Mouse (Mus musculus): Measurements from ENCODE around the gene Map10.

The Map10 gene

DNA sequence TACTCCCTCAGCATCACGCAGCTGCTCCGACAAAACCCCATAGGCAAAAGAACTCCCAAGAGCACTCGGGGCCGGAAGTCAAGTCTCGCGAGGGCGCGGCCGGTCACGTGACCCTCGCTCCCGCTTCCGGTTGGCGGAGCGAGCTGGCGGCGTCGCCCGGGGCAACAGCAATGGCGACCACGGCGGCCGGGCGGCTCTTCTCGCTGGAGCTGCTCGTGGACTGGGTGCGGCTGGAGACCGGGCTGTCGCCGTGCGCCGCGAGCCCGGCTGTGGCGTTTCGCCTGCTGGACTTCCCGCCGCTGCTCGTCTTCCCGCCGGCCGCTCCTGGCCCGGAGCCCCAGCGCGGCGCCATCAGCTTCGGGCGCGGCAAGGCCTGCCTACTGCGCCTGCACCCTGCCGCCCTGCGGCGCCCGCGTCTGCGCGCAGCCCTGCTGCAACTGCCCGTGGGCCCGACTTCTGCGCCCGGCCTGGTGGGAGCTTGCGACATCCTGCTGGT lies at the start of gene Map10:
Map10 (plus strand) TSS at position 119 of the 496 bp plus-strand sequence.
- peak; percentile 91 for DNase-seq

DNA sequence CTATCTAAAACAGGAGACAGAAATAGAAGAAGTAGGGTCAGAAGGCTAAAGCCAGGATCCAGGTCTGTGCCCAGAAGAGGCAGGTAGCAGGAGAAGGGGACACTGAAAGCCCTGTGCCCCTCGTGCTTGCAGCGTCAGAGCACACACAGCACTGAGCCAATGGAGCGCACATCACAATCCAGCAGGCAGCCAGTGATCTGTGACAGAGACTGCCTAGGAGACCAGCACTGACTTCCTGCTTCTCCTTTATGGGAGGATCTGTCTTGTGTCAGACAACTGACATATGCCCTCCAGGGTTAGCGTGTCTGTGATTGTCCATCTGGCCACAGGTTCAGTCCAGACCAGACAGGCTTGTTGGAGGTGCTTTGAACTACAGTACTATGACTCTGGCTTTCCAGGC lies 49.3 kb upstream of the Map10 start:
- no peak for DNase-seq

DNA sequence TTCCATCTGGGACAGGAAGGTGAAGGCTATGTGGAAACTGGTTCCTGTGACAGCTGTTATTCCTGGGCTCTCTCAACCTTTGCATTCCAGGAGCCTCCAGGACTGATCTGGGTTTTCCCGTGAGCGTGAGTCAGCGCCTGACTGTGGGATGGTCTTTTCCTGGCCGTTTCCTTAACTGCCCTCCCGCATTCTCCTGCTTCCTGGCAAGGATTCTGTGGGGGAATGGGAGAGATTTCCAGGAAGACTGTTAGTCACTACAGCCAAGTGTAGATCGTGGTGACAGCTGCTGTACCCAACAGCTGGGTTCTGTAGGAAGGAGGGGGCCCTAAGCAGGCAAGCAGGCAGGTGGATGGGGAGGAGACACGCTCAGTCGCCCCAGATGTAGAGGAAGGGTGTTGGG lies 45.3 kb upstream of the Map10 start:
- DNase-seq = peak; percentile 26

DNA sequence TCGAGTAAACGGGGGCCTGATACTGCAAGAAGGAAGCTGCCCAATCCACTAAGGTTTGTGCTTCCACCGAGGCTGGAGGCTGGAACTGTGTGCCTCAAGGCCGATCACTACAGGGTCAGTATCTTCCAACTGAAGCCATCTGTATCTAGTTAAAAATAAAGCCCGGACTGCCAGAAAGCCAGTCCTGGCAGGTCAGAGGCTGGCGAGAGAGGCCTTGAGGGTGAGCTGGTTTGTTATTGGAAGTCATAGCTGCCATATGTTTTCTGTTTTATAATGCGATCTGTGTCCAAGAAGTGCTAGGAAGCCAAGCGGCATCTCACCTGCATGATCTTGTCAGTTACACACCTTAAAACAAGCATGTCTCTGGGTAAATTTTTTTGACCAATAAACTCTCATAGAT lies 43.2 kb upstream of the Map10 start:
- no peak for DNase-seq

DNA sequence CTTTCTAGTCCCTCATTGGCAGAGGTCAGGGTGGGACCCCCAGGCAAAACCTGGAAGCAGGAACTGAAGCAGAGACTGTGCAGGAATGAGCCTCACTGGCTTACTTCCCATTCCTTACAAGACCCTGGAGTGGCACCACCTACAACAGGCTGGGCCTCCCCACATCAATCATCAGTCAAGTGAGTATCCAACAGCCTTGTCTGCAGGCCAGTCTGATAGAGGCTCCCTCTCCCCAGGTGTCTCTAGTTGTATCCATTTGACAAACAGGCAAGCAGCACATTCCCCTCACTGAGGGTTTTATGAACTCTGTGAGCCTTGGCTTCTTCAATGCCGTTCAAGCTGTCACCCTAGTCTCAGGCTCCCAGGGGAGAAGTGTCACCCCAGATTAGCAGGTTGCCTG lies 40.8 kb upstream of the Map10 start:
- DNase-seq = no peak

DNA sequence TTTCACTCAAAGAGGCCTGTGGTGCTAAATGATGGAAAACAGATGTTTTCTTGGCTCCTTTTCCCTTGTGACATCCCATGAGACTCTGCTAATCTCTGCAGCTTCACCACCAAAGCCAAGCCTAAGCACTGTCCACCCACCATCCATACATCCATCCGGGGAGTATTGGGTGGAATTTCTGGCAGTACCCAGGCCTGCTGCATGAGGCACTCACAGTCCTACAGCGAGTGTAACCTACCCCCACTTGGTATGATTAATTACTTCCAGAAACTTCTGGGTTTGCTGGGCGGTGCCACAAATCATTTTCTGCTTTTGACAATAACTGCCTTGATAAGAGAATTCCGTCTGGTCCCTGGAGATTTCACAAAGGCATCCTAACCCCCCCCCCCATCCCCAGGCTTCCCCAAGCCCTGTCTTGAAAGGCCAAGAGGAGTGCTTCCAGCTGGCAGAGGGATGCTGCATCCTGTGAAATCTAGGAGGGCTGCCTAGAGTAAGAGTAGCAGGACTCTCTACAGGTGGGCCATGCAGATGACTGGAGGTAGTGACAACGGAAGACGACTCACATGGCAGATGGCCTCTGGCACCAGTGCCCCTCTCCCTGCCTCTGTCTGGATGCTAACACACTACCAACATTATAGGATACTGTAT lies 31.1 kb upstream of the Map10 start:
- DNase-seq = peak; percentile 45

DNA sequence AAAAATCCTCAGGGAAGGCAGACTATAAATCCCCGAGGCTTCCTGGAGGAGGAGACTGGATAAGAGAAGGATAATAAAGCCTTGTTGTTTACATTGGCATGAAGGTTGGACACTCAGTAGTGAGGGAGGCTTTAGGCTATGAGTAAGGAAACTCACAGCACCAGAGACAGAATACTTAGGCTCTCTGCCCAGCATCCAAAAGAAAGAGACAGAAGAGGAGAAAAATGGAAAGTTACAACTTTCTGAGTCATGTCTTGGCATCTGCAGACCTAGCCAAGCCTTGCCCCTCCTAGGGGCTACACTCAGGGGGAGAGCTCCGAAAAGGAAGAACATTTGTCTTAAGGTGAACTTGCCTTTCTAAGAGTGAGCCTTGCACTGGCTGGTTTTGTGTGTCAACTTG lies 30.0 kb upstream of the Map10 start:
- no peak for DNase-seq

DNA sequence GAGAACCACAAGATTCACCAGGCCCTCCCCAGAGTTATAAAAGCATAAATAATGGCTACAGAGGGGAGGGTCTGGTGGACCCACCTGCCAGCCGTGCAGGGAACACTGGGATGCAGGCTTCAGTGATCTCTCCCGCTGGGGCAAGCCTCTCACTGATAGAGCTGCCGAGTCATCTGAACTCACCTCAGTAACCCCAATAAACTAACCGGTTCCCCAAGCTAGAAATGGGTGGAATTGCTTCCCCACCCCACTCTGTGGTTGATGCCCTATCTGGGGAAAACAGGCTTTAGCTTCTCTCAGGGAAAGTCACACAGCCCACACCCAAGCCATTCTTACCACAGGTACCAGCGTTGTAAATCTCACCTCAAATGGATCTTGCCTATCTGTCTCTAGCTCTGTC lies 28.9 kb upstream of the Map10 start:
- no peak for DNase-seq

DNA sequence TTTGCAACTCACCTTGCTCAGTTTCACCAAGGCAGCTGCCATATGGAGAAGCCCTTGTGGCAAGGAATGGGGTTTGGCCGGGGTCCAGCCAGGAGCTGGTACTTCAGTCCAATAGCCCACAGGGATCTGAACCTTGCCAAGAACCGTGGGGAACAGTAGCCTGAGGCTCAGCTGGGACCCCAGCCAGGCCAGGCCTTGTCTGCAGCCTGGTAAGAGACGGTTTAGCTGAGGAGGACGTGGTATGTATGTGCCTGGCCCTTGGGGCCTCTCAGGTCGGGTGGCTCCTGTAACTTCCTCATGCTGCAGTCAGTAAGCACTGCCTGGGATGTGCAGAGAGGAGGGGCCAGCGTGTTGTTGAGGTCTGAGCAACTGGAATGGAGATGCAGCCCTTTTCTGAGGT lies 27.8 kb upstream of the Map10 start:
- no peak for DNase-seq

DNA sequence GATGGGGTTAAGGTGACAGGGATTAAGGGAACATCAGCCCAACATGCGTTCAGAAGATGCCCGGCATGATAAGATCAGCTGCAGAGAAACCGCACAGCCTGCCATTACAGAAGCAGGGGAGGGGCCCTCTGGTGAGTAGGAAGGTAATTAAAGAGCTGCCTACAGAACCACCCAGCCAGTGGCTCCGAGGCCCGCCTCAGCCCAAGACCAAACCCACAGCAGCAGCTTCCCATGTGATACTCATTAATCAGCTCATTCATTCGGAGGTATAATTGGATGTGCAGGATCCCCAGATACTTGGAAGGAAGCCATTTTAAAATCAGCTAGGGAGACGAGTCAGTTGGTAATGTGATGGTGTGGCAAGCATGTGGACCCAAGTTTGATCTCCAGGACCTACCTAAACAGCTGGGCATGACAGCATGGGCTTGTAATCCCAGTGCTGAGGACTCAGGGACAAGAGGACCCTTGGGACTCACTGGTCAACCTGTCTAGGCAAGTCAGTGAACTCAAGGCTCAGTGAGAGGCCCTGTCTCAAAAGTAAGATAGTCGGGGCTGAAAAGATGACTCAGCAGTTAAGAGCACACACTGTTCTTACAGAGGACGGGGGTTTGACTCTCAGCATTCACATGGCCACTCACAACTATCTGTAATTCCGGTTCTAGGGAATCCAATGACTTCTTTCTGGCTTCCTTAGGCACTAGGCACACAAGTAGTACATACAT lies 23.7 kb upstream of the Map10 start:
- DNase-seq = no peak

DNA sequence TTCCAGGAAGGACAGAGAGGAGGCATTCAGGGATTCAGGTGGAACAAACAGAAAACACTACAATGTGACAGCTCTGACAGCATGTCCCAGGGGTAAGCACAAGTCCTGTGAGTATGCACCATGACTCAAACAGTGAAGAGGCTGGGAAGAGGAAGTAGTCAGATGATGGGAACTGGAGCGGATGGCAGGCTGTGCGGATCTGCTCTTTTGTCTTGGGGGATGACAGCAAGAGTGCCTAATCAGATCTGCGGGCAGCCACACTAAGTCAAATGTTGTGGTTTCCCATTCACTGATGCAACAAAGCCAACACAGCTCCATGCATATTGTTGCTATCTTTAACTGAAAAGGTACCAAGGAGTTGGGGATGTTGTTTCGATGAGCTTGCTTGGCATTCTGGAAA lies 20.2 kb upstream of the Map10 start:
- DNase-seq = no peak

DNA sequence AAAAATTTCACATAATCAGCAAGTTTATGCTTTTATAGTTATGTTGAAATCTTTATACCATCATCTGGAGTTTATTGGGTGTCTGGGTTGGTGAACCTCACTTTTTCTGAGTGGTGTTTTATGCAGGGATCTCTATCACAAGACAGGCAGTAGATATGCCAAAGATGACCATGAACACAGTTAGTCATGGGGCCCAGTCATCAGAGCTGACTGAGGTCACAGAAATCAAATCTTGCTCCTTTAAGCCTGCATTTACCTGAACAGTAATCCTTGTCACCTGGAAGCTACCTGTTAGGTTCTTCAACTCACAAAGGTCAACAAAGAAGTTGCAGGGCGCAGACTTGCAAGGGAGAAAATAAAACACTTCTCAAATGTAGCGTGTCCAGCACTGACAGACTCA lies 14.8 kb upstream of the Map10 start:
- DNase-seq = no peak

DNA sequence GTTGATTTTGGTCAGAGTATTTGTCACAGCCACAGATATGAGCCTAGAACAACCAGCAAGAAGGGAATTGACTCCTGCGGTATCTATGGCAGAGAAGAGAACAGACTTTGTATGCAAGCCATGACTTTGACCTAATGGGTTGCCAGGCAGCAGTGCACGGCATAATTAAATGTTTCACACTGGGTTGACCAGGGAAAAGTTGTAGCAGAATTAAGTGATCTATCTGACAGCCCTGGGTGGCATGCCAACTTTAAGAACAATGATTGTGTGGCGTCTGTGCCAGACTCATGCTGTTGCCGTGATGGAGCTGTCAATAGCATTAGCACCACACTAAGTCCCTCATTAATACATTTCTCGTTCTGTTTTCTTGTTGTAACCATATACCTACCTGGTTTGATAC lies 11.1 kb upstream of the Map10 start:
- DNase-seq = no peak

DNA sequence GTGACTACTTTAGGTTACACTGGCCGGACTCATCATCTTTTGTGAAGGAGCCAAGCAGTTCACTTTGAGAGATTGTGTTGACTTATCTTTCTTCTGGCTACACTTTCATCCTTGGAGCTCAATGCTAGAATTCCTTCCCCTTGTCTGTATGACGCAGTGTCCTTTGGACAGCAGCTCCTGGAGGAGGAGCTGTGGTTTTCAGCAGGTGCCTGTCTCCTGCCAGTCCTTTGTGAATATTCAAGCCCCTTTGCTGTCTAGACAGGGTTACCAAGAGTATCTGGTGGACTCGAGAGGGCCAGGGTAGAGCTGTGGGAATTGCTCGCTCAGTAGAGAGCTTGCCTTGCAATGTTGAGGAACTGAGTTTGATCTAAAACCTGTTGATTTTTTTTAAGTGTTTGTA lies 10.7 kb upstream of the Map10 start:
- no peak for DNase-seq

DNA sequence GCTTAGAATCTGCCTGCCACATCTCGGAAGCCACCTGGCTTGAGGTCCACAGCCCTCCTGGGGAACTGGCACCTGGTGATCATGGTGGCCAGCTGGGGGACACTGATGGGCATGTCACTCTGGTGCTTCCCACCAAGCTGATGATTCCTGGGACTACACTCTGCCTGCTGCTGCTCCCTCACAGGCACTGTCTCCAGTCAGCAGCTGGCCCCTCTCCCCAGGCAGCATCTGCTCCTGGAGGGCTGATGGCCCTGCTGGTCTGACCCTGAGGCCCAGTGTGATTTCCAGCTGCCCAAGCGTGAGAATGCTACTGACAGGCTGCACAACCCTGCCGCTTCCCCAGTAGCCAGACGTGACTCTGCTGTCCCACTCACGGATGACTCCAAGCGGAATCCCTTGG lies 9.2 kb upstream of the Map10 start:
- no peak for DNase-seq

DNA sequence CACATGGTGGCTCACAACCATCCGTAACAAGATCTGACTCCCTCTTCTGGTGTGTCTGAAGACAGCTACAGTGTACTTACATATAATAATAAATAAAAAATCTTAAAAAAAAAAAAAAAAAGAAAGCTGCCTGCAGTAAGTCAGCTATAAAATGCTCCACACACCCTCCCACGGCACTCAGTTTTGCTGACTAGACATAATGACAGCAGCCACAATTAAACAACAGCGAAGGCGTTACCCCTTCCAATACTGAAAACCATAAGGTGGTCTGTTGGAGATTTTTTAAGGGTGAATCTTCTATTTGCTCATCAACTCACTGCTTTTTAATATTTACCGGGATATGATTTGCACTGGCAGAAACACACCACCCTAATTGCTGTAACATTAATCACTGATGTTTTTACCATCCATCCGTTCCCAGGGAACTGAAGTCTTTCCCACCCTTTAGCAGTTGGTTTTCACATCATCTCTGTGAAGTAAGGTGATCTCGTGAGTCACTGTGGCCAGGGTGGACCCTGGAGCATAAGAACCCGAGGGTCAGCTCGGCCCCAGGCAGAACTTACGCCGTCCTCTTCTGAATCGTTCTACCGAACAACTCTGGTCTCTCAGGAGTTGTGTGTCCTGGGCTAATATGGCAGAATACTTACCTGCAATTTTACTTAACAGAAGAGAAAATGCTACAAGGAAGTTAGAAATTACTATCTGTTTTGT lies 7.5 kb upstream of the Map10 start:
- no peak for DNase-seq

DNA sequence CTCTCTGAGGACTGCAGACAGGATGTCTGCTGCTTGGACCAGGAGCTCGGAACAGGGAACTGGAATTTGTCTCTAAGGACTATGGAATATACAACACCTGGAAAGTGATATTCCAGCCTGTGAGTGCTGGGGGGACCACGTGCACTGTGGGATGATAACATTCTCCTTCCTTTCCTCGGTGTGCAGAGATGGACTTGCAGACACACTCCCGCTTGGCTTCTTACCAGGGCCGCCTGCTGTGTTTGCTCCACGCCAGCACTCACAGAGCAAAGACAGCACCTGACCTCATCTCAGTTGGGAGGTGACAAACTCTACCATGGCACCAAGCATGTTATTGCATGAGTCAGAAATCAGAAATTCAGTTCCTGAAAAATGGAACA lies 7.0 kb upstream of the Map10 start:
- no peak for DNase-seq

DNA sequence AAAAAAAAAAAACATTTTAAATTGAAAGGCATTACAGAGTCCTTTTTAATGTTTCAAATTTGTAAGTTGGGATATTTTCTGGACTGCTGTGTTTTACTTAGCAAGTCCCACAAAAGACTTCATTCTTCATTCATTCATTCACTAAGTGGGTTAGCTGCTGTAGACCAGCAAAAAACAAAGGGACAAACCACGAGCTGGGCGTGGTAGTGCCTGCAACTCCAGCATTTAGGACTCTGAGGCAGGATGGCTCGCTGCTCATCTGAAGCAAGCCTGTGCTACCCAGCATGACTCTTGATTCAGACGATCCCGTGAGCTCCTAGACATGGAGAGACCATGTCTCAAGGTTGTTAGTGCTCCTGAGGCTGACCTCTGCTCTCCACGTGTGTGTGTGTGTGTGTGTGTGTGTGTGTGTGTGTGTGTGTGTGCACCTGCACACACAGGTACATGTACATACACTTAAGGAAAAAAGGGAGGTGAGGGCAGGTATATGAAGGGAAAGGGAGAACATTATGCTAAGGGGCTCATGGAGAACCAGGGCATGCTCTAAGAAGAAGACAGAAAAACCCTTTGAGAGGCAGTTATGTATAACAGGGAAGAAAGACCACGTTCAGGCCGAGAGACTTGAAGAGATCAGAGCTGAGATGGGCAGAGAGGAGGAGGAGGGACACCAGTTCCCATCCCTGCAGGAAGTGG lies 4.3 kb upstream of the Map10 start:
- DNase-seq = no peak

DNA sequence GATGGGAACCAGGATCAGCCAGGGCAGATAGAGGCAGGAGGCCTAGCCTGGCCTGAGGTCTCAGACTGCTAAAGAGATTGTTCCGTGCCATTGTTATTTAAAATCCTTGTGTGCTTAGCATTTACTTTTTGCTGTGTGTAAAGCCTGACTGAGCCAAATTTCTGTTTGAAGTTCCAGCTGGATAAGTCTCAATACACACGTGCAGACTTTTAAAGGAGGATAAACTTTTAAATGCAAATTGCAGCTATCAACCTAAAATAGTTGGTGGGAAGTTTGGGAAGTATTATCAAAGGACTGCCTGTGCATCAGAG lies 3.8 kb upstream of the Map10 start:
- DNase-seq = no peak

DNA sequence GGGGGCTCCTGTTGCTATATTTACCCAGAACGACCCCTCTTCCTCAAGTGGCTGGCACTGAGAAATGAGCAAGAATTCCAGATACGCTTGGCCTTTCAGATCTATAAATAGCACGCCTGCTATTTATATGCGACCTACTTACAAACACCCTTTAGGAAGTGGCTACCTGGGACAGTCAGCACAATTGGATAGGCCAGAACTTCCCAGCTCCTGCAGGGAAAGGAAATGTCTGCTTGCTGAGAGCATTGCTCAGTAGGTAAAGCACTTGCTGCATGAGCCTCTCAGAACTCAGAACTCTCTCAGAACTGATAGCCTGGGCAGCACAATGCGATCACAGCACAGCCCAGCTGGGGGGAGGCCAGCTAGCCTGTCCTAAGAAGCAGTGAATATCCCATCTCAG lies 3.4 kb upstream of the Map10 start:
- no peak for DNase-seq

DNA sequence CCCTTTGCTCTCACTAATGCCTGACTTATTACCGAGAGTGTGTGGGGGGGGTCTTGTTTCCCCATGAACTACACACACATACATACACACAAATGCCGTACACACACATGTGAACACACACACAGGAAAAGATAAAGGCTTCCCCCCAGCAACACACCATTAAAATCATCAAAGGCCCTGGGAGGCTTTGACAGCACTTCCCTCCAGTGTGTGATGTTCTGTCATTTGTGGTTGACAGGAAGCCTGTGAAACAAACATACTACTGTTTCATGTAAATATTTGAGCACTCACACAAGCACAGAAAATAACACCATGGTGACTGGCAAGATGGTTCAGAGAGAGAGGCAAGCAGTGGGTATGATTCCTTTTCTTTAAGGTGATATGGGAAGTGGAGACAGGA lies 2.4 kb upstream of the Map10 start:
- DNase-seq = no peak

DNA sequence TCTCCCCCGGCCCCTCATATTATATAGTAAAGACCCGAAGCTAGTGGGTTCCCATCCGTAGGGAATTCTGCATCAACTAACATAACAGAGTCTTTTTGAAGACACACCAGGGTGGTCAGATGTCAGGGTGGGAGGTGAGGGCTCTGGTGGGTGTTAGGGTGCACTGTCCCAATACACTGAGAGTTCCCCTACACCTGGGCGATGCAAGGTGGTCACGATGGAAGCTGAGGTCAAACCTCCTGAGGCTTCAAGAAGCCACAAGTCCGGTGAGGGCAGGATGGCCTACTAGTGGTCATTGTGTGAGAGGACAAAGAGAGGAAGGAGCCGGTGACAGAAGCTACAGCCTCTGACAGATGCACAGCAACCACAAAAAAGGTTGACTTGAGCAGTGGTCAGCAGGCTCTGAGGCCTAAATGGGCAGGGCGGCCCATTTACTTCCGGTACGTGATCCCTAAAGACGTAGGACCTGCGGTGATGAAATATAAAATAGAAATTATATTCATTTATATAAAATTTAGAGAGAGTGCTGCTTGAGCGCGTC lies 389 bp upstream of the Map10 start:
- DNase-seq = peak; percentile 7

DNA sequence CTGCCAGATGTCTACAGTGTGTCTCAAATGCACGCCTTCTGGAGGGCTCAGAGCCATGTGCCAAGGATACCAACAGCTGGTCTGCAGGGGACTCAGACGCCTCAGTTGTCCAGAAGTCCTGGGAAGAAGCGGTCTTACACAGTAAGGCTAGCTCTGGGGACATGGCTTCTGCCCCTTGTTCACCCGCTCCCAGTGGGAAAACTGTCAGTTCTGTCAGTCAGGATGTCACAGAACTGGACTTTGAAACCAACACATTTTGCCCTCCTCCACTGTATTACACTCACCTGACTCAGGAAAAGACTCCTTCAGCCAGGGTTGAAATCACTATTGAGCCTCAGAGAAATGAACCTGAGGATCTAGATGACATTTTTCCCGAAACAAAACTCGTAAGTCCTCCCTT lies 802 bp downstream of the Map10 start:
- DNase-seq = peak; percentile 17

DNA sequence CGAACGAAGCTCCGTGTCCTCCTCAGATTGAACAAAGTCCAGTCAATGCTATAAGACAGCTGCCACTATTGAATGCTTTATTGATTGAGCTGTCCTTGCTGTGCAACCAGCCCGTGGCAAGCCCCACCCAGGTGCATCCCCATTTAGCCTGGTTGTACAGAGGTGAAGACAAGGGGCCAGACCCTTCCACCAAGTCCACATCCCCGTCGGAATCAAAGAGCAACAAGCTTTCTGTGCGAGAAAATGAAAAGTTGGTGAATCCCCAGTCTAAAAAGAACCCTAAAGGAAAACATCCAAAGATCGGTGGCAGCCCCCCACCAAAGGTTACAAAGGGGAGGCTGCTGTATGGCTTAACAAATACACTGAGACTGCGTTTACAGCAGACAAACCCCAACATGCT lies 1.3 kb downstream of the Map10 start:
- DNase-seq = no peak

Data from kidney, postnatal 14 days (tissue).